Mouse (Mus musculus) G1E (cell line): ENCODE measurements around the gene Lonrf3.

Experiments used
- CTCF ChIP-seq: IDR thresholded peaks from 2 replicates; pipeline ENCODE4 v1.5.1; 2012; ENCODE audit warnings: low read depth, low read length, inconsistent platforms, mixed read lengths
- GATA1 ChIP-seq: IDR thresholded peaks from 2 replicates; pipeline ENCODE4 v1.6.1; 2012; ENCODE audit warnings: borderline replicate concordance, low read length, inconsistent platforms, mixed read lengths
- POLR2AphosphoS5 ChIP-seq: IDR thresholded peaks from 2 replicates; pipeline ENCODE4 v1.6.1; 2012; ENCODE audit warnings: low read depth, low read length, inconsistent platforms; ENCODE audit not compliant: insufficient replicate concordance

- no peak for TF ChIP-seq CTCF
- TF ChIP-seq POLR2AphosphoS5: no peak
- TF ChIP-seq GATA1: no peak
Measured at GRCm38 (mm10) chrX:36385340-36385739, 57.2 kb downstream of the Lonrf3 start.
